Mouse (Mus musculus) myocyte (in vitro differentiated cells): ENCODE results near the gene Ap5s1. TPM values are rescaled to one million over a fixed set of nuclear protein-coding genes. Genes with fewer than 3 reads are reported as not detected.
A peak's percentile ranks its signal among the peaks of the same experiment; 100 is the strongest.

Experiments
- H3K27me3 ChIP-seq: one replicate; pipeline ENCODE4 v1.6.1; 2011; ENCODE audit not compliant: control insufficient read depth, insufficient read depth, insufficient read length
- H3K36me3 ChIP-seq: one replicate; pipeline ENCODE4 v1.6.1; 2011; ENCODE audit not compliant: control insufficient read depth, insufficient read depth
- H3K4me2 ChIP-seq: one replicate; pipeline ENCODE4 v1.6.1; 2011; ENCODE audit warnings: low read depth, control low read depth
- H3K4me3 ChIP-seq: one replicate; pipeline ENCODE4 v1.5.1; 2011; ENCODE audit warnings: mild to moderate bottlenecking, control low read depth, moderate library complexity
- H3K79me2 ChIP-seq: one replicate; pipeline ENCODE4 v1.6.1; 2011; ENCODE audit not compliant: control insufficient read depth, insufficient read depth
- H3ac ChIP-seq: one replicate; pipeline ENCODE4 v1.6.1; 2011; ENCODE audit not compliant: control insufficient read depth, insufficient read length
- CEBPB ChIP-seq: IDR thresholded peaks from 2 replicates; pipeline ENCODE4 v1.6.1; 2011; ENCODE audit warnings: mild to moderate bottlenecking, moderate library complexity; ENCODE audit not compliant: poor library complexity, insufficient read depth, severe bottlenecking
- E2F4 ChIP-seq: IDR thresholded peaks from one replicate; pipeline ENCODE4 v1.6.1; 2011; ENCODE audit warnings: mild to moderate bottlenecking, control low read depth, moderate library complexity; ENCODE audit not compliant: insufficient read depth
- MAX ChIP-seq: IDR thresholded peaks from one replicate; pipeline ENCODE4 v1.6.1; 2011; ENCODE audit warnings: low read depth, mild to moderate bottlenecking, control low read depth
- MYOD1 ChIP-seq, 3 experiments: IDR thresholded peaks; one replicate each; pipeline ENCODE4 v1.6.1; 2011; ENCODE audit warnings: control low read depth in 2 of 3, low read depth in 2 of 3, mild to moderate bottlenecking in 2 of 3, moderate library complexity in 1 of 3; ENCODE audit not compliant: insufficient read length in 2 of 3, control insufficient read depth in 1 of 3
- MYOG ChIP-seq, 3 experiments: IDR thresholded peaks; one replicate each; pipeline ENCODE4 v1.6.1; 2011; ENCODE audit warnings: control low read depth in 2 of 3, low read depth in 2 of 3, mild to moderate bottlenecking in 2 of 3; ENCODE audit not compliant: insufficient read length in 2 of 3, control insufficient read depth in 1 of 3, insufficient read depth in 1 of 3
- POLR2A ChIP-seq: IDR thresholded peaks from one replicate; pipeline ENCODE4 v1.6.1; 2011; ENCODE audit warnings: low read depth, mild to moderate bottlenecking, control low read depth, moderate library complexity; ENCODE audit not compliant: insufficient read length
- POLR2AphosphoS2 ChIP-seq: IDR thresholded peaks from one replicate; pipeline ENCODE4 v1.6.1; 2011; ENCODE audit warnings: low read depth, control low read depth; ENCODE audit not compliant: insufficient read length
- REST ChIP-seq: IDR thresholded peaks from one replicate; pipeline ENCODE4 v1.6.1; 2011; ENCODE audit warnings: mild to moderate bottlenecking, control low read depth, moderate library complexity; ENCODE audit not compliant: insufficient read depth, insufficient read length
- SRF ChIP-seq: IDR thresholded peaks from one replicate; pipeline ENCODE4 v1.6.1; 2011; ENCODE audit warnings: low read depth; ENCODE audit not compliant: control insufficient read depth, insufficient read length
- TCF12 ChIP-seq: IDR thresholded peaks from one replicate; pipeline ENCODE4 v1.6.1; 2011; ENCODE audit warnings: mild to moderate bottlenecking, control low read depth; ENCODE audit not compliant: poor library complexity, insufficient read depth, severe bottlenecking
- TCF3 ChIP-seq: IDR thresholded peaks from one replicate; pipeline ENCODE4 v1.6.1; 2011; ENCODE audit warnings: low read depth, control low read depth; ENCODE audit not compliant: insufficient read length
- USF1 ChIP-seq: IDR thresholded peaks from one replicate; pipeline ENCODE4 v1.6.1; 2011; ENCODE audit warnings: low read depth, mild to moderate bottlenecking, control low read depth, moderate library complexity
- polyA plus RNA-seq: library from polyadenylated mRNA; unstranded; fragments of >200 nt; fragmentation: generic; extraction: Trizol; gene quantifications from one replicate; pipeline ENCODE4 v1.2.1, GENCODE M21; 2012; ENCODE audit warnings: missing spikeins

Ap5s1 gene
- polyA plus RNA-seq, 1 experiment: 33.6 TPM

- TF ChIP-seq USF1: peak; percentile 72
- TF ChIP-seq REST: no peak
- TF ChIP-seq SRF: no peak
- no peak for TF ChIP-seq E2F4
- no peak for TF ChIP-seq MAX
- peak; percentile 26 for TF ChIP-seq POLR2A
- no peak for TF ChIP-seq MYOG (IDR thresholded peaks at IDR 0.05; ENCODE audit: control insufficient read depth in 1 of 3, insufficient read depth in 1 of 3, insufficient read length in 2 of 3, low read depth in 2 of 3)
- TF ChIP-seq POLR2AphosphoS2: no peak
- H3K79me2 ChIP-seq: peaks cover 6% of the 10 kb centered on the region
- H3K36me3 ChIP-seq: no peaks in the 10 kb centered on the region
- H3K4me3 ChIP-seq: peak overlapping the region; percentile 48
- peak overlapping the region; percentile 65 for H3K4me2 ChIP-seq
- no peaks in the 10 kb centered on the region for H3K27me3 ChIP-seq
- H3ac ChIP-seq: peak overlapping the region; percentile 13
Measured at GRCm38 (mm10) chr2:131211026-131211615, 4.2 kb downstream of the Ap5s1 start.

DNA sequence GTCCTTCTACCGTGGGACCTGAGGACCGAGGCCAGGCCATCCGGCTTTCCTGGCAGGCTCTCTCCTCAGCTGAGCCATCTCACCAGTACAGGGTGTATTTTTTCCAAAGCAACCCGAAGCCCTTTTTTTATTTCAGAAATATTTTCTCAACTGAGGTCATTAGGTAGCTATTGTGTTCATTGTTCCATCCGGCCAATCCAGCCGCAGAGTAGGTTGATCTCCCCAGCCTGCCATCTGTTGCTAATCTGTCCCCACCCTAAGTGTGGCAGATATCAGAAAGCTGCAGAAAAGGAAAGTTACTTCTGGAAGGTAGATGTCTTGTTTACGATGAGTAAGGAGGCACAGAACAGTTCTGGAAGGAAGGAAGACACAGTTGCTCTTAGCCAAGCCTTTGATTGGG lies 6.9 kb downstream of the Ap5s1 start:
- no peaks in the 10 kb centered on the region for H3K27me3 ChIP-seq
- H3K4me2 ChIP-seq: no peak overlapping the region
- no peaks in the 10 kb centered on the region for H3K36me3 ChIP-seq
- H3ac ChIP-seq: no peak overlapping the region
- no peak for TF ChIP-seq USF1
- TF ChIP-seq POLR2AphosphoS2: no peak
- TF ChIP-seq MAX: no peak
- no peak for TF ChIP-seq TCF12
- no peak for TF ChIP-seq SRF
- TF ChIP-seq CEBPB: no peak
- TF ChIP-seq REST: no peak
- TF ChIP-seq E2F4: no peak
- no peak for TF ChIP-seq POLR2A
- TF ChIP-seq MYOD1 (IDR thresholded peaks at IDR 0.05; ENCODE audit: control insufficient read depth in 1 of 3, insufficient read length in 2 of 3, low read depth in 2 of 3): no peak
- no peak for TF ChIP-seq MYOG (IDR thresholded peaks at IDR 0.05; ENCODE audit: control insufficient read depth in 1 of 3, insufficient read depth in 1 of 3, insufficient read length in 2 of 3, low read depth in 2 of 3)
- TF ChIP-seq TCF3: no peak
- H3K4me3 ChIP-seq: no peak overlapping the region
- peaks cover 6% of the 10 kb centered on the region for H3K79me2 ChIP-seq

GRCm38 (mm10) chr2:131215941-131216858 lies 9.3 kb downstream of the Ap5s1 start:
- Histone ChIP-seq H3K27me3 (no peaks in the 10 kb centered on the region), H3K36me3 (no peaks in the 10 kb centered on the region), H3ac (no peak overlapping the region), H3K79me2 (peaks cover 6% of the 10 kb centered on the region), H3K4me3 (no peak overlapping the region), H3K4me2 (no peak overlapping the region)
- no peak for TF ChIP-seq TCF12
- TF ChIP-seq MAX: no peak
- no peak for TF ChIP-seq MYOG (IDR thresholded peaks at IDR 0.05; ENCODE audit: control insufficient read depth in 1 of 3, insufficient read depth in 1 of 3, insufficient read length in 2 of 3, low read depth in 2 of 3)
- TF ChIP-seq POLR2A: no peak
- TF ChIP-seq TCF3: no peak
- no peak for TF ChIP-seq MYOD1 (IDR thresholded peaks at IDR 0.05; ENCODE audit: control insufficient read depth in 1 of 3, insufficient read length in 2 of 3, low read depth in 2 of 3)
- TF ChIP-seq SRF: no peak
- TF ChIP-seq USF1: no peak
- no peak for TF ChIP-seq REST
- TF ChIP-seq E2F4: no peak
- no peak for TF ChIP-seq CEBPB
- TF ChIP-seq POLR2AphosphoS2: no peak

DNA sequence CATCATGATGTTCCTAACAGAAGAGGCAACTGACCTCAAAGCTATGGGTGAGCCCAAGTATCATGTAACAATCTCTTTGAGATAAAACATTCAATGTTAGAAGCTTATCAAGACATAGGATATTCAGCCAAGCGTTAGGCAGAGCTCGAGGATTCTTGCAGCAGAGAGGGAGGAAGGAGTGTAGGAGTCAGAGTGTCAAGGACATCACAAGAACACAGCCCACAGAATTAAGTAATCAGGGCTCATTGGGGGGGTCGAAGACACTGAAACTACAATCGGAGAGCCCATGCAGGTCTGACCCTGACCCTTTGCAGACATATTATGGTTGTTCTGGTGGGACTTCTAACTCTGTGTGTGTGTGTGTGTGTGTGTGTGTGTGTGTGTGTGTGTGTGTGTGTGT lies 13.2 kb downstream of the Ap5s1 start:
- no peaks in the 10 kb centered on the region for H3K79me2 ChIP-seq
- H3K4me3 ChIP-seq: no peak overlapping the region
- H3K4me2 ChIP-seq: no peak overlapping the region
- H3K36me3 ChIP-seq: no peaks in the 10 kb centered on the region
- TF ChIP-seq POLR2A (no peak), POLR2AphosphoS2 (no peak), USF1 (no peak), MYOD1 (IDR thresholded peaks at IDR 0.05; ENCODE audit: control insufficient read depth in 1 of 3, insufficient read length in 2 of 3, low read depth in 2 of 3) (no peak), CEBPB (no peak), TCF12 (no peak), E2F4 (no peak), MYOG (IDR thresholded peaks at IDR 0.05; ENCODE audit: control insufficient read depth in 1 of 3, insufficient read depth in 1 of 3, insufficient read length in 2 of 3, low read depth in 2 of 3) (no peak), SRF (no peak), REST (no peak), TCF3 (no peak), MAX (no peak)
- H3ac ChIP-seq: no peak overlapping the region
- H3K27me3 ChIP-seq: no peaks in the 10 kb centered on the region
